Mouse (Mus musculus) lung, embryonic 16.5 days (tissue): Measurements from ENCODE around the gene Mks1. TPM values are rescaled to one million over a fixed set of nuclear protein-coding genes. Genes with fewer than 3 reads are reported as not detected.

Experiments used
- ATAC-seq: fragments of 200-750 bp; cut with Nextera tagmentation; 2 replicates; pipeline ENCODE4 v1.8.0; 2017; ENCODE audit warnings: low read depth, mild to moderate bottlenecking, moderate library complexity
- H3K27ac ChIP-seq: fragments of 300-500 bp; sonication (generic); 2 replicates; pipeline ENCODE4 v1.5.1; 2014; ENCODE audit warnings: mild to moderate bottlenecking, control low read depth, low read length
- H3K27me3 ChIP-seq: fragments of 300-500 bp; sonication (generic); 2 replicates; pipeline ENCODE4 v1.6.1; 2014; ENCODE audit warnings: low read depth, low read length, mixed read lengths; ENCODE audit not compliant: control insufficient read depth, insufficient read depth
- H3K36me3 ChIP-seq: fragments of 300-500 bp; sonication (generic); 2 replicates; pipeline ENCODE4 v1.6.1; 2014; ENCODE audit warnings: low read length; ENCODE audit not compliant: control insufficient read depth, insufficient read depth
- H3K4me1 ChIP-seq: fragments of 300-500 bp; sonication (generic); replicated peaks from 2 replicates; pipeline ENCODE4 v1.6.1; 2014; ENCODE audit warnings: low read length, mixed read lengths; ENCODE audit not compliant: control insufficient read depth, insufficient read depth
- H3K4me2 ChIP-seq: fragments of 300-500 bp; sonication (generic); 2 replicates; pipeline ENCODE4 v1.6.1; 2014; ENCODE audit warnings: low read depth, low read length, control low read depth
- H3K4me3 ChIP-seq: fragments of 300-500 bp; sonication (generic); 2 replicates; pipeline ENCODE4 v1.5.1; 2014; ENCODE audit warnings: mild to moderate bottlenecking, low read length, control low read depth
- H3K9ac ChIP-seq: fragments of 300-500 bp; sonication (generic); 2 replicates; pipeline ENCODE4 v1.6.1; 2014; ENCODE audit warnings: low read length, control low read depth
- H3K9me3 ChIP-seq: fragments of 300-500 bp; sonication (generic); 2 replicates; pipeline ENCODE4 v1.6.1; 2016; ENCODE audit warnings: low read length; ENCODE audit not compliant: control insufficient read depth
- WGBS: fragments of 180-500 bp; shearing (Covaris S2); extraction: QIAGEN DNeasy Blood & Tissue Kit; methylation state at CpG from one replicate; pipeline ENCODE4 v1.1.7; 2014; 5-methylcytosine and 5-hydroxymethylcytosine counted together
- polyA plus RNA-seq: library from polyadenylated mRNA; unstranded; fragments of >200 nt; fragmentation: Nextera tagmentation; extraction: Ambion mirVana; gene quantifications from 2 replicates; pipeline ENCODE4 v1.2.1, GENCODE M21; 2015

Mks1 gene
- polyA plus RNA-seq, 1 experiment from 2014 or later, result 15.5 TPM

- H3K36me3 ChIP-seq, result no peaks in the 10 kb centered on the region
- no peak for ATAC-seq
- H3K9me3 ChIP-seq, result no peaks in the 10 kb centered on the region
- no peaks in the 10 kb centered on the region for H3K4me1 ChIP-seq
- H3K4me3 ChIP-seq, result no peak within 1 kb of the TSS
- no peak within 1 kb of the TSS for H3K4me2 ChIP-seq
- no peak within 1 kb of the TSS for H3K9ac ChIP-seq
- H3K27me3 ChIP-seq, result no peaks in the 10 kb centered on the region
- no peak within 1 kb of the TSS for H3K27ac ChIP-seq
These were observed 44.3 kb downstream of the Mks1 start, which contains the start of gene Olfr463 for GRCm38 (mm10) chr11:87897287-87897686. Gene Olfr463, minus strand, starts transcription at chr11:87897387.

- 61% methylated on average over 3 of the region's 3 CpGs for WGBS
- Histone ChIP-seq H3K4me3 (no peak overlapping the region), H3K9me3 (no peaks in the 10 kb centered on the region), H3K9ac (no peak overlapping the region), H3K36me3 (no peaks in the 10 kb centered on the region), H3K4me1 (no peaks in the 10 kb centered on the region), H3K4me2 (no peak overlapping the region), H3K27ac (no peak overlapping the region), H3K27me3 (no peaks in the 10 kb centered on the region)
- no peak for ATAC-seq
These were observed 51.3 kb downstream of the Mks1 start for GRCm38 (mm10) chr11:87904331-87904730.

Other genes starting within 250 kb of the Mks1 start
- 0.25 and 0.26 TPM in 2 replicates for gene Hsf5, start 236.1 kb upstream of the Mks1 start, polyA plus RNA-seq
- gene Rnf43, start 190.5 kb upstream of the Mks1 start, polyA plus RNA-seq, result 15.8 and 16.5 TPM in 2 replicates
- gene Supt4a, start 115.7 kb upstream of the Mks1 start, polyA plus RNA-seq, result 143 and 167 TPM in 2 replicates
- 1.6 and 2.3 TPM in 2 replicates for gene Tspoap1, start 92.7 kb upstream of the Mks1 start, polyA plus RNA-seq
- 0.64 and 3.4 TPM in 2 replicates for gene Mpo, start 59.6 kb upstream of the Mks1 start, polyA plus RNA-seq
- 0.23 TPM in 1 of 2 replicates, not detected in the other for gene Lpo, start 24.9 kb upstream of the Mks1 start, polyA plus RNA-seq
- gene Epx, start 22.3 kb downstream of the Mks1 start, polyA plus RNA-seq, result not detected in 2 replicates
- gene Olfr462, start 39.1 kb downstream of the Mks1 start, polyA plus RNA-seq, result not detected in 2 replicates
- not detected in 2 replicates for gene Olfr463, start 44.2 kb downstream of the Mks1 start, polyA plus RNA-seq
- not detected in 2 replicates for gene Olfr464, start 67.8 kb downstream of the Mks1 start, polyA plus RNA-seq
- 23.4 and 24.5 TPM in 2 replicates for gene Dynll2, start 134.3 kb downstream of the Mks1 start, polyA plus RNA-seq
- 257 and 272 TPM in 2 replicates for gene Srsf1, start 194.2 kb downstream of the Mks1 start, polyA plus RNA-seq
- gene Vezf1, start 215.1 kb downstream of the Mks1 start, polyA plus RNA-seq, result 32.9 and 38.2 TPM in 2 replicates
- gene Cuedc1, start 244.8 kb downstream of the Mks1 start, polyA plus RNA-seq, result 11.3 and 11.8 TPM in 2 replicates